Mouse (Mus musculus) liver, embryonic 12.5 days (tissue): ENCODE measurements around the gene Mettl5. TPM values are rescaled to one million over a fixed set of nuclear protein-coding genes. Genes with fewer than 3 reads are reported as not detected.
A peak's percentile ranks its signal among the peaks of the same experiment; 100 is the strongest.

ENCODE experiments used
- ATAC-seq: fragments of 200-750 bp; cut with Nextera tagmentation; 2 replicates; pipeline ENCODE4 v1.8.0; 2017; ENCODE audit warnings: moderate number of reproducible peaks, mild to moderate bottlenecking, moderate library complexity
- H3K27ac ChIP-seq: fragments of 300-500 bp; sonication (generic); 2 replicates; pipeline ENCODE4 v1.5.1; 2016; ENCODE audit warnings: mild to moderate bottlenecking
- H3K27me3 ChIP-seq: fragments of 300-500 bp; sonication (generic); replicated peaks from 2 replicates; pipeline ENCODE4 v1.6.1; 2016; ENCODE audit warnings: mild to moderate bottlenecking, moderate library complexity
- H3K36me3 ChIP-seq: fragments of 300-500 bp; sonication (generic); 2 replicates; pipeline ENCODE4 v1.6.1; 2016; ENCODE audit warnings: mild to moderate bottlenecking, moderate library complexity
- H3K4me1 ChIP-seq: fragments of 300-500 bp; sonication (generic); 2 replicates; pipeline ENCODE4 v1.6.1; 2016
- H3K4me2 ChIP-seq: fragments of 300-500 bp; sonication (generic); 2 replicates; pipeline ENCODE4 v1.6.1; 2016; ENCODE audit warnings: mild to moderate bottlenecking, moderate library complexity
- H3K4me3 ChIP-seq: fragments of 300-500 bp; sonication (generic); 2 replicates; pipeline ENCODE4 v1.5.1; 2016; ENCODE audit warnings: mild to moderate bottlenecking, moderate library complexity
- H3K9ac ChIP-seq: fragments of 300-500 bp; sonication (generic); 2 replicates; pipeline ENCODE4 v1.6.1; 2016; ENCODE audit warnings: mild to moderate bottlenecking, moderate library complexity
- H3K9me3 ChIP-seq: fragments of 300-500 bp; sonication (generic); replicated peaks from 2 replicates; pipeline ENCODE4 v1.6.1; 2016; ENCODE audit warnings: mild to moderate bottlenecking, moderate library complexity
- WGBS: fragments of 180-500 bp; shearing (Covaris S2); methylation state at CpG from one replicate; pipeline ENCODE4 v1.1.7; 2016; ENCODE audit not compliant: insufficient replicate concordance; 5-methylcytosine and 5-hydroxymethylcytosine counted together
- polyA plus RNA-seq: library from polyadenylated mRNA; unstranded; fragments of >200 nt; fragmentation: Nextera tagmentation; extraction: Ambion mirVana; gene quantifications from 2 replicates; pipeline ENCODE4 v1.2.1, GENCODE M21; 2016

The Mettl5 gene
- polyA plus RNA-seq, 1 experiment from 2014 or later = 46.1 TPM

- no peaks in the 10 kb centered on the region for H3K9me3 ChIP-seq
- no peak for ATAC-seq
- no peak overlapping the region for H3K27ac ChIP-seq
These were observed 36.2 kb downstream of the Mettl5 start for GRCm38 (mm10) chr2:69849215-69849614.

GRCm38 (mm10) chr2:69840261-69840660, 45.2 kb downstream of the Mettl5 start:
- H3K27me3 ChIP-seq = no peaks in the 10 kb centered on the region
- H3K4me3 ChIP-seq = no peak overlapping the region

More at GRCm38 (mm10) chr2:69849215-69849614, 36.2 kb downstream of the Mettl5 start:
- H3K36me3 ChIP-seq = no peaks in the 10 kb centered on the region
- WGBS = 62% methylated on average over 6 of the region's 6 CpGs
- H3K4me3 ChIP-seq = no peak overlapping the region
- H3K4me1 ChIP-seq = peaks cover 11% of the 10 kb centered on the region
- H3K27me3 ChIP-seq = no peaks in the 10 kb centered on the region
- no peak overlapping the region for H3K9ac ChIP-seq
- no peak overlapping the region for H3K4me2 ChIP-seq

GRCm38 (mm10) chr2:69838707-69839106, 46.7 kb downstream of the Mettl5 start:
- Histone ChIP-seq H3K27ac (no peak overlapping the region), H3K4me1 (no peaks in the 10 kb centered on the region), H3K9me3 (no peaks in the 10 kb centered on the region), H3K36me3 (peaks cover 35% of the 10 kb centered on the region), H3K4me3 (no peak overlapping the region), H3K9ac (no peak overlapping the region), H3K4me2 (no peak overlapping the region), H3K27me3 (no peaks in the 10 kb centered on the region)
- ATAC-seq = no peak

More at GRCm38 (mm10) chr2:69840261-69840660, 45.2 kb downstream of the Mettl5 start:
- H3K4me1 ChIP-seq = no peaks in the 10 kb centered on the region
- H3K9ac ChIP-seq = no peak overlapping the region
- H3K4me2 ChIP-seq = no peak overlapping the region
- H3K9me3 ChIP-seq = no peaks in the 10 kb centered on the region
- H3K36me3 ChIP-seq = peaks cover 20% of the 10 kb centered on the region
- WGBS = 44% methylated on average over 6 of the region's 6 CpGs
- ATAC-seq = no peak
- H3K27ac ChIP-seq = no peak overlapping the region

GRCm38 (mm10) chr2:69837996-69838395, 47.4 kb downstream of the Mettl5 start:
- 0 out of 2 replicates have a peak, but pooled peaks have one; percentile 37 for ATAC-seq
- H3K4me1 ChIP-seq = no peaks in the 10 kb centered on the region
- no peak overlapping the region for H3K27ac ChIP-seq
- no peak overlapping the region for H3K4me2 ChIP-seq
- WGBS = 39% methylated on average over 3 of the region's 3 CpGs
- no peaks in the 10 kb centered on the region for H3K9me3 ChIP-seq
- H3K9ac ChIP-seq = no peak overlapping the region
- peaks cover 42% of the 10 kb centered on the region for H3K36me3 ChIP-seq
- H3K4me3 ChIP-seq = no peak overlapping the region
- H3K27me3 ChIP-seq = no peaks in the 10 kb centered on the region

- Histone ChIP-seq H3K27ac (no peak overlapping the region), H3K9ac (no peak overlapping the region), H3K27me3 (no peaks in the 10 kb centered on the region), H3K4me2 (no peak overlapping the region), H3K4me1 (no peaks in the 10 kb centered on the region), H3K9me3 (no peaks in the 10 kb centered on the region), H3K36me3 (peaks cover 48% of the 10 kb centered on the region), H3K4me3 (no peak overlapping the region)
- ATAC-seq = no peak
- WGBS = 75% methylated on average over 7 of the region's 7 CpGs
These were observed 48.0 kb downstream of the Mettl5 start for GRCm38 (mm10) chr2:69837244-69837967.

GRCm38 (mm10) chr2:69830116-69830515, 55.3 kb downstream of the Mettl5 start:
- WGBS = 75% methylated on average over 8 of the region's 8 CpGs
- H3K9ac ChIP-seq = no peak overlapping the region

GRCm38 (mm10) chr2:69829680-69830079, 55.7 kb downstream of the Mettl5 start:
- ATAC-seq = peak; percentile 84
- Histone ChIP-seq H3K9me3 (no peaks in the 10 kb centered on the region), H3K27me3 (no peaks in the 10 kb centered on the region), H3K4me3 (no peak overlapping the region), H3K9ac (no peak overlapping the region), H3K4me2 (no peak overlapping the region), H3K4me1 (peaks cover 45% of the 10 kb centered on the region), H3K27ac (peak overlapping the region; percentile 54; the same call in 1 of the 2 replicates), H3K36me3 (peaks cover 86% of the 10 kb centered on the region)
- WGBS = 28% methylated on average over 2 of the region's 2 CpGs

More at GRCm38 (mm10) chr2:69830116-69830515, 55.3 kb downstream of the Mettl5 start:
- Histone ChIP-seq H3K36me3 (peaks cover 86% of the 10 kb centered on the region), H3K27ac (peak overlapping the region; percentile 54; the same call in 1 of the 2 replicates), H3K27me3 (no peaks in the 10 kb centered on the region), H3K9me3 (no peaks in the 10 kb centered on the region), H3K4me1 (peaks cover 41% of the 10 kb centered on the region), H3K4me2 (no peak overlapping the region), H3K4me3 (no peak overlapping the region)
- no peak for ATAC-seq

GRCm38 (mm10) chr2:69828031-69828430, 57.4 kb downstream of the Mettl5 start:
- H3K27me3 ChIP-seq = no peaks in the 10 kb centered on the region
- H3K4me3 ChIP-seq = no peak overlapping the region
- H3K4me1 ChIP-seq = peaks cover 60% of the 10 kb centered on the region
- H3K36me3 ChIP-seq = peaks cover 79% of the 10 kb centered on the region
- no peak overlapping the region for H3K9ac ChIP-seq
- no peak for ATAC-seq
- no peaks in the 10 kb centered on the region for H3K9me3 ChIP-seq
- 68% methylated on average over 7 of the region's 7 CpGs for WGBS
- no peak overlapping the region for H3K27ac ChIP-seq
- H3K4me2 ChIP-seq = no peak overlapping the region

GRCm38 (mm10) chr2:69826380-69826779, 59.0 kb downstream of the Mettl5 start:
- Histone ChIP-seq H3K36me3 (peaks cover 66% of the 10 kb centered on the region), H3K4me3 (no peak overlapping the region), H3K4me2 (no peak overlapping the region), H3K27ac (0 out of 2 replicates have a peak overlapping the region, but pooled peaks have one; percentile 7), H3K27me3 (no peaks in the 10 kb centered on the region), H3K9me3 (no peaks in the 10 kb centered on the region), H3K4me1 (peaks cover 64% of the 10 kb centered on the region), H3K9ac (no peak overlapping the region)
- WGBS = 86% methylated on average over 2 of the region's 2 CpGs
- no peak for ATAC-seq

- peaks cover 62% of the 10 kb centered on the region for H3K36me3 ChIP-seq
- H3K4me2 ChIP-seq = no peak overlapping the region
- H3K9ac ChIP-seq = no peak overlapping the region
- H3K9me3 ChIP-seq = no peaks in the 10 kb centered on the region
- no peak overlapping the region for H3K4me3 ChIP-seq
- no peaks in the 10 kb centered on the region for H3K27me3 ChIP-seq
- WGBS = 90% methylated on average over 10 of the region's 10 CpGs
- peaks cover 69% of the 10 kb centered on the region for H3K4me1 ChIP-seq
- no peak overlapping the region for H3K27ac ChIP-seq
- ATAC-seq = no peak
These were observed 59.5 kb downstream of the Mettl5 start for GRCm38 (mm10) chr2:69825898-69826297.

GRCm38 (mm10) chr2:69823129-69823677, 62.2 kb downstream of the Mettl5 start:
- peak overlapping the region; percentile 96 for H3K4me2 ChIP-seq
- H3K27me3 ChIP-seq = no peaks in the 10 kb centered on the region
- H3K4me3 ChIP-seq = peak overlapping the region; percentile 96
- H3K9me3 ChIP-seq = no peaks in the 10 kb centered on the region
- H3K36me3 ChIP-seq = peaks cover 36% of the 10 kb centered on the region
- H3K9ac ChIP-seq = peak overlapping the region; percentile 99
- 2% methylated on average over 45 of the region's 45 CpGs for WGBS
- ATAC-seq = peak; percentile 72
- H3K27ac ChIP-seq = peak overlapping the region; percentile 95
- peaks cover 73% of the 10 kb centered on the region for H3K4me1 ChIP-seq

GRCm38 (mm10) chr2:69822361-69823128, 62.9 kb downstream of the Mettl5 start:
- Histone ChIP-seq H3K27ac (peak overlapping the region; percentile 95), H3K4me1 (peaks cover 75% of the 10 kb centered on the region), H3K9me3 (no peaks in the 10 kb centered on the region), H3K27me3 (no peaks in the 10 kb centered on the region), H3K4me3 (peak overlapping the region; percentile 96), H3K36me3 (peaks cover 32% of the 10 kb centered on the region), H3K4me2 (peak overlapping the region; percentile 96), H3K9ac (peak overlapping the region; percentile 99)
- WGBS = under 1% methylated on average over 71 of the region's 80 CpGs
- ATAC-seq = peak; percentile 25
